Mouse (Mus musculus): Measurements from ENCODE around the gene Hebp2.

Gene Hebp2

GRCm38 (mm10) chr10:18510663-18511062 is 35.2 kb downstream of the Hebp2 start:
- DNase-seq (ENCODE audit: low spot score in 2 of 2), result no peak

GRCm38 (mm10) chr10:18508586-18508985 is 37.3 kb downstream of the Hebp2 start:
- peak; percentile 74 to 80 for DNase-seq (ENCODE audit: low spot score in 2 of 2)

GRCm38 (mm10) chr10:18507869-18508473 is 37.9 kb downstream of the Hebp2 start:
- no peak for DNase-seq (ENCODE audit: low spot score in 2 of 2)

DNA sequence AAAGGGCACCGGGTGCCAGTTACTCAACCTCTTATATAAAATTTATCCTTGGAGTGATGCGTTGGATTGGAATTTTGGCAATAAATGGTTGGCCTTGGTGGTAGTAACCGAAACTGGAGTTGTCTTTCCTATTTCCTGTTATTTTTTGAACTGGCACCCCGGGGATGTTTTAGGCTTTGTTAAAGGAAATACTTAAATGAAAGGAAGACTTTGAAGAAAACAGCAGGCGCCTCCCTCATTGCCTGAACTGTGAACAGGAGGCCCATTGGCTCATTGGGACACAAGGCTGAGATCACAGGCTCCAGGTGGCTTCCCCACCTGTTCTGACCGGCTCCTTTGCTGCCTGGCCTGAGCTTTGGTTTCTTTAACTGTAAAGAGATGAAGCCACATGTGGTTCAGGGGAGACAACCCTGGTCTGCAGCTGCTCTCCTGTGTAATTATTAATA is 39.4 kb downstream of the Hebp2 start:
- DNase-seq (ENCODE audit: low spot score in 2 of 2), result peak; percentile 65 to 75

DNA sequence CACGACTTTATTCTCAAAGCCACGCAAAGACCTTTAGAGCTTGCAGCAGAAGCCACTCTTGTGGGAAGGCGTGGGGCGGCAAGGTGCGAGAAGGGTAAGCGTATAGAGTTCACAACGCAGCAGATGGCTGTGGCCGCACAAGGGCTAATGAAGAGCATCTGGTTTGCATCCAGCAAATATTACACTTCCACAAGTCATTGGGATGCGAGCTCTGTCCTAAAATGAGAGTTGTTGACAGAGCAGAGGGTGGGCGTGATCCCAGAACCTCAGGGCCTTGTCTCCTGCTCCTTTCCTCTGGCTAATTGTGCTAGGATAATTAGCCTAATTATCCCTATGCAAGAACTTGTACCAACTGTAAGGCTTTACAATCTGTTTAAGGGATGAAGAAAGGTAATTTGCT is 40.2 kb downstream of the Hebp2 start:
- no peak for DNase-seq (ENCODE audit: low spot score in 2 of 2)

DNA sequence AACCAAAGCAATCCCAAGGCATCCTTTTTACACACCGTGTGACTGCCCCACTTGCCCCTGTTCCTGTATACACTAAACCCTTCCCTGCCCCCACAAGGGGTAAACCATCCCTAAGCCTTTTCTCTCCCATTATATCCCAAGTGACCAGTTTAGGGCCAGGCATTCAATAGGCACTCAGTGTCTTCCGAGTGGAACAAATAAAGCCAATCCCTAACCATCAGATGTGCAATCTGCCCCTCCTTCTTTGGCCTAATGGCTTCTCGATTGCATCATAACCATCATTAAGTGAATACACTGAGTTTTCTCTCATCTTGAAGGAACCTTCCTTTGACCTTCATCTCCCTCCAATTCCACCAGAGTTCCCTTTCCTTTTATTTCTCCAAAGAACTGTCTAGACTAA is 43.9 kb downstream of the Hebp2 start:
- DNase-seq (ENCODE audit: low spot score in 2 of 2), result no peak

GRCm38 (mm10) chr10:18497066-18497465 is 48.8 kb downstream of the Hebp2 start:
- DNase-seq (ENCODE audit: low spot score in 2 of 2), result no peak

- DNase-seq (ENCODE audit: low spot score in 2 of 2), result no peak
Observed at GRCm38 (mm10) chr10:18494249-18494648, 51.6 kb downstream of the Hebp2 start.

GRCm38 (mm10) chr10:18493010-18493894 is 52.6 kb downstream of the Hebp2 start:
- DNase-seq (ENCODE audit: low spot score in 2 of 2), result no peak

DNA sequence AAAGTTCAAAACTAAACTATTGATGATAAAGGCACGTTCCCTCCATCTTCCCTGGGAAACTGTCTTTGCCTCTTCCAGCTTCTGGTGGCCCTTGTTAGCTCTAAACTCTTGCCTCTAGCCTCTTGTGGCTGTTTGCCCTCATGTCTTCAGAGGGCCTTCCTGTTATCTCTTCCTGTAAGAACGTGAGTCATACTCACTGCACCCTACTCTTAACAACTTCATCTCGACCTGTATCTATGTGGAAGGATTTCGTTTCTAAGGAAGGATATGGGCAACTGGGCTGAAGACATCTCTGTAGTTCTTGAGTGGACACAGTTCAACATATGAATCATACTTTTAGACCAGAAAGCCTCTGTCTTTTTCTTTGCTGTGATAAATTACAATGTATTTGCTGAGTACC is 53.9 kb downstream of the Hebp2 start:
- DNase-seq (ENCODE audit: low spot score in 2 of 2), result no peak

GRCm38 (mm10) chr10:18489936-18490335 is 55.9 kb downstream of the Hebp2 start:
- no peak for DNase-seq (ENCODE audit: low spot score in 2 of 2)
